Mouse (Mus musculus) cortical plate, adult 2 months (tissue): ENCODE measurements around the gene Ankrd52. TPM values are rescaled to one million over a fixed set of nuclear protein-coding genes. Genes with fewer than 3 reads are reported as not detected.
"Not testable (repeated sequence)": the region's sequence is repeated elsewhere in the genome, so short reads cannot be mapped to it uniquely, and the experiment has no call there.

Experiments
- H3K27ac ChIP-seq: fragments of 200-500 bp; 2 replicates; pipeline ENCODE4 v1.5.1; 2012; ENCODE audit warnings: low read length, control low read depth, inconsistent platforms; ENCODE audit not compliant: insufficient read depth
- H3K4me1 ChIP-seq: fragments of 200-500 bp; 2 replicates; pipeline ENCODE4 v1.6.1; 2011; ENCODE audit warnings: low read length; ENCODE audit not compliant: control insufficient read depth, insufficient read depth
- H3K4me3 ChIP-seq: fragments of 200-500 bp; 2 replicates; pipeline ENCODE4 v1.5.1; 2011; ENCODE audit warnings: mild to moderate bottlenecking, low read length, control low read depth; ENCODE audit not compliant: insufficient read depth
- CTCF ChIP-seq: fragments of 200-500 bp; IDR thresholded peaks from 2 replicates; pipeline ENCODE4 v1.5.1; 2011; ENCODE audit warnings: mild to moderate bottlenecking, control low read depth, low read length; ENCODE audit not compliant: insufficient read depth; ENCODE audit errors: extremely low read depth
- POLR2A ChIP-seq: fragments of 200-500 bp; IDR thresholded peaks from 2 replicates; pipeline ENCODE4 v1.6.1; 2011; ENCODE audit warnings: mild to moderate bottlenecking, low read length, control low read depth; ENCODE audit not compliant: insufficient read depth; ENCODE audit errors: extremely low read depth
- polyA plus RNA-seq: library from polyadenylated mRNA; depleted of rRNA; stranded (reverse); fragments of >200 nt; gene quantifications from 2 replicates; pipeline ENCODE4 v1.2.3, GENCODE M21; 2012; rRNA removed

Ankrd52 gene
- 30.0 and 30.4 TPM in 2 replicates for polyA plus RNA-seq

- TF ChIP-seq POLR2A (no peak), CTCF (0 out of 2 replicates have a peak, but pooled peaks have one; percentile 1)
Observed at GRCm38 (mm10) chr10:128376455-128377211, at the start of gene Ankrd52. Gene Ankrd52 (plus strand): TSS chr10:128377115.

GRCm38 (mm10) chr10:128327610-128328009, 49.3 kb upstream of the Ankrd52 start:
- Histone ChIP-seq H3K27ac (no peak overlapping the region), H3K4me3 (no peak overlapping the region), H3K4me1 (peaks cover 4% of the 10 kb centered on the region)
- TF ChIP-seq POLR2A: no peak
- TF ChIP-seq CTCF: 0 out of 2 replicates have a peak, but pooled peaks have one; percentile 4

More at GRCm38 (mm10) chr10:128376455-128377211, at the start of gene Ankrd52:
- Histone ChIP-seq H3K4me1 (peaks cover 6% of the 10 kb centered on the region), H3K27ac (peak within 1 kb of the TSS; percentile 100), H3K4me3 (peak within 1 kb of the TSS; percentile 88)

- H3K4me3 ChIP-seq, H3K4me1 ChIP-seq, H3K27ac ChIP-seq: not testable (repeated sequence)
Observed at GRCm38 (mm10) chr10:128332358-128333249, 44.3 kb upstream of the Ankrd52 start.

GRCm38 (mm10) chr10:128335582-128335981, 41.3 kb upstream of the Ankrd52 start:
- no peak overlapping the region for H3K27ac ChIP-seq
- H3K4me3 ChIP-seq: no peak overlapping the region
- TF ChIP-seq POLR2A (no peak), CTCF (peak; percentile 72)
- H3K4me1 ChIP-seq: peaks cover 4% of the 10 kb centered on the region; the same call in 1 of the 2 replicates

GRCm38 (mm10) chr10:128336195-128336594, 40.7 kb upstream of the Ankrd52 start:
- no peak overlapping the region for H3K4me3 ChIP-seq
- H3K4me1 ChIP-seq: peaks cover 4% of the 10 kb centered on the region; the same call in 1 of the 2 replicates
- no peak overlapping the region for H3K27ac ChIP-seq
- TF ChIP-seq POLR2A (no peak), CTCF (no peak)

GRCm38 (mm10) chr10:128336597-128336996, 40.3 kb upstream of the Ankrd52 start:
- no peak overlapping the region for H3K27ac ChIP-seq
- H3K4me1 ChIP-seq: peaks cover 4% of the 10 kb centered on the region; the same call in 1 of the 2 replicates
- TF ChIP-seq POLR2A (no peak), CTCF (no peak)
- H3K4me3 ChIP-seq: peak overlapping the region; percentile 51; the same call in 1 of the 2 replicates

- peak; percentile 85; the same call in 1 of the 2 replicates for TF ChIP-seq POLR2A
- no peak for TF ChIP-seq CTCF
- Histone ChIP-seq H3K27ac (peak within 1 kb of the TSS; percentile 93), H3K4me3 (peak within 1 kb of the TSS; percentile 51), H3K4me1 (peaks cover 4% of the 10 kb centered on the region; the same call in 1 of the 2 replicates)
Observed at GRCm38 (mm10) chr10:128337306-128338181, 39.4 kb upstream of the Ankrd52 start, which contains the start of gene Cs. Gene Cs (plus strand): TSS chr10:128337734.

GRCm38 (mm10) chr10:128338415-128338814, 38.5 kb upstream of the Ankrd52 start:
- TF ChIP-seq CTCF (no peak), POLR2A (no peak)
- H3K4me3 ChIP-seq: peak overlapping the region; percentile 51
- peaks cover 6% of the 10 kb centered on the region; the same call in 1 of the 2 replicates for H3K4me1 ChIP-seq
- peak overlapping the region; percentile 93 for H3K27ac ChIP-seq
